Mouse (Mus musculus) gastrocnemius, adult 8-10 months (tissue): Measurements from ENCODE around the gene Ilkap. TPM values are rescaled to one million over a fixed set of nuclear protein-coding genes. Genes with fewer than 3 reads are reported as not detected.

ENCODE experiments used
- DNase-seq, 2 experiments: peaks; one replicate each; pipeline ENCODE4 v3.0.0; 2022; ENCODE audit warnings: low spot score in 2 of 2
- total RNA-seq, 4 experiments: library from RNA; stranded (reverse); gene quantifications; 2 replicates each; pipeline ENCODE4 v1.2.4; 2022

The Ilkap gene
- total RNA-seq, result 10 to 100 TPM; 31.2 to 40.1 (median 34.0) TPM

- DNase-seq, result peak; percentile 68 to 73
Measured at GRCm38 (mm10) chr1:91398260-91399062, at the start of gene Ilkap. TSS of gene Ilkap (minus strand) at chr1:91398815.

GRCm38 (mm10) chr1:91446511-91446910 is 47.9 kb upstream of the Ilkap start:
- no peak for DNase-seq

- DNase-seq, result peak; percentile 64 to 74
Measured at GRCm38 (mm10) chr1:91446060-91446459, 47.4 kb upstream of the Ilkap start.

GRCm38 (mm10) chr1:91444841-91445830 is 46.5 kb upstream of the Ilkap start:
- no peak for DNase-seq

GRCm38 (mm10) chr1:91442350-91442990 is 43.9 kb upstream of the Ilkap start:
- DNase-seq, result no peak

- DNase-seq, result no peak
Measured at GRCm38 (mm10) chr1:91441855-91442254, 43.2 kb upstream of the Ilkap start.

- no peak for DNase-seq
Measured at GRCm38 (mm10) chr1:91439776-91440175, 41.2 kb upstream of the Ilkap start.

- no peak for DNase-seq
Measured at GRCm38 (mm10) chr1:91437573-91437972, 39.0 kb upstream of the Ilkap start.

GRCm38 (mm10) chr1:91437083-91437400 is 38.4 kb upstream of the Ilkap start:
- no peak for DNase-seq

- DNase-seq, result peak; percentile 67 to 82
Measured at GRCm38 (mm10) chr1:91436380-91437082, 37.9 kb upstream of the Ilkap start.

- no peak for DNase-seq
Measured at GRCm38 (mm10) chr1:91435606-91436130, 37.1 kb upstream of the Ilkap start.

- no peak for DNase-seq
Measured at GRCm38 (mm10) chr1:91434905-91435304, 36.3 kb upstream of the Ilkap start.

GRCm38 (mm10) chr1:91430761-91431160 is 32.1 kb upstream of the Ilkap start:
- no peak for DNase-seq

- DNase-seq, result no peak
Measured at GRCm38 (mm10) chr1:91429212-91429611, 30.6 kb upstream of the Ilkap start.

GRCm38 (mm10) chr1:91428614-91429013 is 30.0 kb upstream of the Ilkap start:
- DNase-seq, result peak; percentile 72 to 75

- DNase-seq, result no peak
Measured at GRCm38 (mm10) chr1:91426397-91426796, 27.8 kb upstream of the Ilkap start.

- DNase-seq, result no peak
Measured at GRCm38 (mm10) chr1:91420601-91421065, 22.0 kb upstream of the Ilkap start.

- no peak for DNase-seq
Measured at GRCm38 (mm10) chr1:91419862-91420600, 21.4 kb upstream of the Ilkap start.

- no peak for DNase-seq
Measured at GRCm38 (mm10) chr1:91417991-91418390, 19.4 kb upstream of the Ilkap start.

- no peak for DNase-seq
Measured at GRCm38 (mm10) chr1:91415311-91415710, 16.7 kb upstream of the Ilkap start.
